Mouse (Mus musculus) heart, postnatal 25 days (tissue): ENCODE measurements around the gene Ppp1r15b. TPM values are rescaled to one million over a fixed set of nuclear protein-coding genes. Genes with fewer than 3 reads are reported as not detected.

Experiments
- DNase-seq: peaks from one replicate; pipeline ENCODE4 v3.0.0; 2022; ENCODE audit warnings: low spot score
- intact Hi-C: fragments of 180-260 bp; cut with DNase I; formaldehyde crosslinking; loops from one replicate; pipeline ENCODE4 v1.15.1; 2025
- total RNA-seq, 2 experiments: library from RNA; stranded (reverse); gene quantifications; 2 replicates each; pipeline ENCODE4 v1.2.3; 2021

Ppp1r15b gene
- total RNA-seq, 2 experiments from 2014 or later: 22.1 to 27.3 TPM

DNA sequence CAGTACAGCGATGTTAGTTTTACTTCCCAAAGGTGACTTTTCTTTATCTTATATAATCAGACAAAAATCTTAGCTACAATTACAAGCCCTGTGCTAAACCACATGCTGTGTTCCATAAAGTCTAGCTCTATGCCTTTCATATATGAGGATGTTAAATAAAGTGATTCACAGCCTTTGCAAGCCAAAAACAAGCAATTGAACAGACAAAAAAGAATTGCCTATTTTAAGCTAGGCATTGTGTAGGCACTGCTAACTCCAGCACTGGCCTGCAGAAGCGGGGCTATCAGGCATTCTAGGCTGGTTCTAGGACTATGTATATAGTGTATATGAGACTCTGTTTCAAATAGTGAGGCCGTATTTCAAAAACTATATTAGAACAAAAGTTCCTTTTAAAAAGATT, 21.3 kb downstream of the Ppp1r15b start:
- no peak for DNase-seq
- intact Hi-C loops: no loop called here

GRCm38 (mm10) chr1:133155270-133155669, 24.3 kb downstream of the Ppp1r15b start:
- intact Hi-C loops: no loop called here
- DNase-seq: no peak

DNA sequence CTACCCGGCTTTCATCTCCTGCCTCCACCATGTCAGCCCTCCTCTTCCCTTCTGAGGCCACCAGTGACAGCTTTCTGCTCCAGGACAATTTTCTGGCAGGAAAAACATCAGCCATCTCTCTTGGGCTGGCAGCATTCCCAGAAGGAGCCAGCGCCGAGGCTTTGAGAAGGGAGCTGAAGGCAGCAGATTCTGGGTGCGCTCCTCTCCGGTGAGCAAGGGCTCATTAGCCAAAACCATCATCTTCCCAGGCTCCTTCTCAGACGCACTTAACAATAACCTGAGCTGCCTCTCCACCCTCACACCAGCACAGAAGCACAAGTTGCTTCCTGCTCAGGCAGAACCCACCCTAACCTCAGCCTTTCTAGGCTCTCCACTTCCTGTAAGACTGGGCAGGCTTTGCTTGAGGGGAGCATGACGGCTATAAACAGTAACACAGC, 28.2 kb downstream of the Ppp1r15b start:
- intact Hi-C loops: no loop called here
- no peak for DNase-seq

GRCm38 (mm10) chr1:133161559-133161958, 30.6 kb downstream of the Ppp1r15b start:
- intact Hi-C loops: no loop called here

DNA sequence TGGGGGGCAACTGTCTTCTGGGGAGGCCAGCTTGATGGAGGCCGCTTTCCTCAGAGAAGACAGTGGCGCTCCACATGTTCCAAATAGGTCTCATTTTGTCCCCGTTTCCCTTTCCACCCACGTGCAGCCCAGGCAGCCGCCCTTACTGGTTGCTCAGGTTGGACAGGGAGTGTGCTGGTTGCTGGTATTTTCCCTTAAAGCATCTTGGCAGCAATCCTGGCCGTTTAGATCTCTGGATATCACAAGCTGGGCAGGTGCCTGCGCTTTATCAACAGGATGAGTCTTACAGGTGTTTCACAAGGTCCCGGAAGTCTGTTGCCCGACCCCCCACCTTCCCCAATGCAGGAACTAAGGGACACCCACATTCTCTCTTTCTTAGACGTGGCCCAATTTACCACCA, 31.1 kb downstream of the Ppp1r15b start:
- intact Hi-C loops: no loop called here
- no peak for DNase-seq

More at GRCm38 (mm10) chr1:133161559-133161958, 30.6 kb downstream of the Ppp1r15b start:
- DNase-seq: no peak

DNA sequence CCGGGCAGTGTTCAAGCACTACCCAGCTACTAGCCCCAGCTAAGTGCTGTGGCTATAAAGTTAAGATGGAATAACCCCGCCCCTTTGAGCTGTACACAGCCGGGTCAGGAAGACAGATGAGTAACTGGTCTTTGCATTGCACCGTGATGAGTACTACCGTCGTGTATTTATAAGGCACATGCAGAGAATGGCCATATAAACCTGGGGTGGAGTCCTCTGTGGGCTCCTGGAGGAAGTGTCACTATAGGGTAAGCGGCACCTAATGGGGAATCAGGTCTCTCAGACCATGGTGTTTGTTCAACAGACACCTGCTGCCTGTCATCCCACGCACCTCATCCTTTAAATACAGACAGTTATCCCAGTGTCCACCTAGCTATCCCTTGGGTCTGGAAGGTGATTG, 32.0 kb downstream of the Ppp1r15b start:
- intact Hi-C loops: no loop called here
- DNase-seq: no peak

DNA sequence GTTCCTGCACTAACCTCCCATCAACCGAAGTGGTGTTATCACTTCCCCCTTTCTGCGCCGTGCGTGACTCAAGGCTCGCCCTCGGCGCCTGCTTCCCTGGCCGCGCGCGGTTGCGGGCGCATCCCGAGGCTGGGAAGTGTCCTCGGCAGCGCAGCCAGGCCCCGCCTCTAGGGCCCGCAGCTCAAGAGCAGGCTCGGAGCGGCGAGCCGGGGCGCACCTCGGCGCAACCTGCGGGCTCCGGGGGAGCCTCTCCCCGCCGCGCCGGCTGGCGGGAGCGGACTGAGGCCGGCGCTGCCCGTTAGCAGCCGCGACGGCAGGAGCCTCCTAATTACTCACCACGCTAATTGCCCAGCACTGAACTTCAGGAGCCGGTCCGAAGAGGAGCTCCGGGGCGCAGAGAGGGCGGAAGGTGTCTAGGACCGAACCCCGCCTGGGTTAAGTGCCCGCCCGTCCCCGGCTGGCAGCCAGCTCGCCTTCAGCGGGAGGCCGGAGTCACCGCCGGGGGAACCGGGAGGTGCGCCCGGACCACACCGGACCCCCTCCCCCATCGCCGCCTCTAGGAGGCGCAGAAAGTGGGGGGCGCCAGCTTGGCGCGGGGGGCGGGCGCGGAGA, 33.0 kb downstream of the Ppp1r15b start, which contains the start of gene Plekha6:
TSS of gene Plekha6 (plus strand) at position 391 of the 612 bp plus-strand sequence.
- intact Hi-C loops: no loop called here
- DNase-seq: no peak

DNA sequence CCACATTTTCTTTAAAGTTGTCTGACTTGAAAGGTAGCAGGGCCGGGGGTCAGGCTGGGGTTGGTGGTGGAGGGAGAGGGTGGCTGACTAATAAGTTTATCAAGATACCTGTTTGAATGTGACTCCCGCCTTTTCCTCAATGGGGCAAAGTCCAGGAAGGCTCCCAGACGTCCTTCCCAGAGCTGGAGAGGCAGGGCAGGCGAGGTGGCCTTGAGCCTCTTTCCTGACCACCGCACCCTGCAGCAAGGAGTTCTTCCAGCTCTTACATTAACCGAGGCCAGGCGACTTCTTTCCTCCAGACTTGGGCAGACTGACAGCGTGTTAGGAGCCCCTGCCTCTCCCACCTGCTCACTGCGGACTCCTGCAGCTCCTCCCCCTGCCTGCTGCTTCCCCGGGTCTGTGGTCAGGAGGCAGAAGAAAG, 33.7 kb downstream of the Ppp1r15b start:
- no peak for DNase-seq
- intact Hi-C loops: no loop called here

- DNase-seq: no peak
- intact Hi-C loops: no loop called here
Measured at GRCm38 (mm10) chr1:133165111-133165510, 34.2 kb downstream of the Ppp1r15b start.

- intact Hi-C loops: no loop called here
- DNase-seq: no peak
Measured at GRCm38 (mm10) chr1:133168318-133169060, 37.5 kb downstream of the Ppp1r15b start.

DNA sequence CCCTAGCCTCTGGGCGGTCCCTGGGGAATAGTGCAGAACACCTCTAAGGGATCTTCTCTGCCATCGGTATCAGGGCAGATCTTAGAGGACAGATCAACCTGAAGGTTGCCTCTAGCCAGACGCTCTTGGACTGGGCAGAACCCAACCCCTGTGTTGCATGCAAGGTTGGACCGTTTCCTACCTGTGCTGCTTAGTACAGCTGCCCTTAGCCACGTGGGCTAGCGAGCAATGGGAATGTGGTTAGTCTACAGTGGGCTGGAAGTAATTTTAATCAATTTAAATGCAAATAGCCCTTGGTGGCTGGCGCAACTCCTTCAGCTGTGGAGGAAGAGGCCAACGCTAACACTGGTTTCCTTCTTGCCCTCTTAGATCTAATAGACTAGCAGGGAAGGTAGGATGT, 39.3 kb downstream of the Ppp1r15b start:
- intact Hi-C loops: loop anchor here (5.0 kb wide), 1 partner anchor 182 kb away; the partner anchor contains the start of gene Ren1
- DNase-seq: no peak

- no peak for DNase-seq
- intact Hi-C loops: loop anchor here (5.0 kb wide), 1 partner anchor 181 kb away; the partner anchor contains the start of gene Ren1
Measured at GRCm38 (mm10) chr1:133171357-133171756, 40.4 kb downstream of the Ppp1r15b start.

GRCm38 (mm10) chr1:133175150-133175549, 44.2 kb downstream of the Ppp1r15b start:
- no peak for DNase-seq
- intact Hi-C loops: no loop called here

DNA sequence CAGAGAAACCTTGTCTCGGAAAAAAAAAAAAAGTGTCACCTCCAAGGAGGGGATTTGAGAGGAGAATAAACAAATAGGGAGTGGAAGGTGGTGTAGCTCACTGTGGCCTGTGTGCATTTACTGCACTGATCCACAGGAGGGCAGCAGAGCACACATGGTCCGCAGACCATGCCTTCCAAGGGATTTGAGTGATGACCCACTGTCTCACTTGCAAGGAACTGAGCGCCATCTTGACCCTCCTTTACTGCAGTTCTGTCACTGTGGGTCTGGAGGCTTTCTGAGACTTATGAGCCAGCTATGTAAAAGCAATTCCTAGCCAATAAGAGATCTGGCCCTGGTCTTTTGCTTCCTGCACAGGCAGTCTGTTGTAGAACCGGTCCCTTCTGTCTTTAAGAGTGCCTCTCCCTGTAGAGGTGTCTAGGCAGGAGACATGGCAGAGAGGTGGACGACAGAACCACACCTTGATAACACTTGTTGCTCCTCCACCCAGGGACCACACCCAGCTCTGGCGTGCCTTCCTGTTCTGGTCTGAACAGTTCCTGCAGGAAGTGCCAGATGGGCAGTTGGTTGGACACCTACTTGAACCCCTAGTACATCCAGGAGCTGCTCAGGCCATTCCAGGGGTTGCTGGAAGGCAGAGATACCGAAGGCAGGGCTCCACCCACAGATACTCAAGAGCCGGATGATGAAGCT, 46.7 kb downstream of the Ppp1r15b start:
- intact Hi-C loops: loop anchor here (1.0 to 2.0 kb wide), 3 partner anchors 31 to 433 kb away; partner anchors contain the start of gene Snrpe

DNA sequence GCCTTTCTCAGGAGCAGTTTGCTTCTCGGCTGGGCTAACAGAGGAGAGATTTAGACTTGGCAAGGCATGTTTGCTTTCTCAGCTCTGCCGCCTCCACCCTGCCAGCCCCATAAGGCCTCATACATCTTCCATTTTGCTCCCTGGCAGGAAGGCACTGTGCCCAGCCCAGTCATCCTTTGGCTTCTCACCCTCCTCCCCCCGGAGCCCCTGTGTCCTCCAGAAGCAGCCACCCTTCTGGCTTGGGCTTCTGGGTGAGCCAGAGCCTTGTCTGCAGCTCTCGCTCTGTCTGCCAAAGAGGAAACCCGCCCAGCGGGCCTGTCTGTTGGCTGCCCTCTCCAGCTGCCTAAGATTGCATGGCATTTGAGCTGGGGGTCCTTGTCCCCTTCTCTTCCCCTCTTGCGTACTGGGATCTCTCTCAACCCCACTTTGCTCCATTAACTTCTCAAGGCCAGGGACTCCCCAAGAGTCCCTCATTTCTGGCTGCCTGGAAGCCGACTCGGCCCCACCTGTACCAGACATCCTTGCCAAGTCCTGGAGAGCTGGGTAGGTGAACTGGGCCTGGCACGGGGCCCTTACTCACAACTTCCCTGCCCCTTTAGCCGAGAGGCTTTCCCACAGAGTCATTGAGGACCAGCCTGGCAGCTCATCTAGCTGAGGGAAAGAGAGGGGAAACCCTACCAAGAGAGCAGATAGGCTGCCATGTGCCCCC, 47.9 kb downstream of the Ppp1r15b start:
- DNase-seq: peak; percentile 43
- intact Hi-C loops: loop anchor here (2.0 kb wide), 1 partner anchor 432 kb away; the partner anchor contains the start of gene Snrpe

More for the DNA sequence above, 46.7 kb downstream of the Ppp1r15b start:
- no peak for DNase-seq

DNA sequence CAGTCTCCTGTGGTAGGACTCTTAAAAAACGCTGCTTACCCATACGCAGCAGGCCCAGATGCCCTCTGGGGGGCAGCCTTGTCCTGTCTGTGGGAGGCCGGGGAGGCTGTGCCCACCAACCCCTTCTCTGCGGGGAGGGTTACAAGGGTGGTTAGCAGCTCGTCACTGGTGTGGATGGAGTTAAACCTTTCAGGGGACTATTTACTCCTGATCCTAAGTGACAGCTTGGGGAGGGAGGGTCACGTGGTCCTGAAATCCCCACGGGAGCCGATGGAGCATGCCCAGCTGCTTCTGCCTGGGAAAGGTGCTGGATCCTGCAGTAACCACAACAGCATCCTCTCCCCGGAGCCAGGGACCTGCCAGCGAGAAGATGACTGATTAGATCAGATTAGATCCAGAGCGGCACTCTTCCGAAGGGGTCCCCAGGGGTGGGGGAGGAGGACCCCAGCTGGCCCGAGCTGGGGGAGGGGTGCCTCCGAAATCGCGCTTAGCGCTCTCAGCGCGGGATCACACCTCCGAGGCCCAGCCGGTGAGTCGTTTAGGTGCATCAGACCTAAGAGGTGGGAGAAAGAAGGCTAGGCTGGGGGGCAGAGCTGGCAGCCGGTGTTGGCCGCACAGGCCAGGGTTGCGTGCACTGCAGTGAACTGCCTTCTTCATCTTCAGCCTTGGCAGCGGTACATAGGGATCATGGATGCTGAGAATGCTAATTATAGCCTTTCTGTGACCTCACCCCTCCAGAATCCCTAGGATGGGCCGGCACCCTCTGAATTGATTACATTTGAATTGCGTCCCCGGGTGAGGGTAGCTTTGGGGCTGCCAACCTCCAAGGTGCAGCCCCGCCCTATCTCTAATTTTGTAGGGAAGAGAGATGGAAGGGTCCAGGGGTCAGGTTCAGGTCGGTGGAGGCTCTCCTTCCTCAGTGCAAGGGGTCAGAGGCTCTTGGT, 50.4 kb downstream of the Ppp1r15b start:
- DNase-seq: peak; percentile 55
- intact Hi-C loops: loop anchor here (1.0 to 5.0 kb wide), 3 partner anchors 41 to 126 kb away; no protein-coding TSS in a partner anchor

GRCm38 (mm10) chr1:133182016-133182705, 51.2 kb downstream of the Ppp1r15b start:
- no peak for DNase-seq
- intact Hi-C loops: loop anchor here (5.0 kb wide), 2 partner anchors 40 to 85 kb away; no protein-coding TSS in a partner anchor

GRCm38 (mm10) chr1:133182706-133183095, 51.8 kb downstream of the Ppp1r15b start:
- no peak for DNase-seq
- intact Hi-C loops: loop anchor here (5.0 kb wide), 2 partner anchors 40 to 85 kb away; no protein-coding TSS in a partner anchor
